Mouse (Mus musculus) left cerebral cortex, postnatal 25 days (tissue): ENCODE measurements around the gene Zp2. TPM values are rescaled to one million over a fixed set of nuclear protein-coding genes. Genes with fewer than 3 reads are reported as not detected.

Source experiments
- DNase-seq, 2 experiments: peaks; one replicate each; pipeline ENCODE4 v3.0.0; 2022; ENCODE audit warnings: low spot score in 2 of 2, mixed read lengths in 1 of 2
- intact Hi-C: fragments of 180-260 bp; cut with DNase I; formaldehyde crosslinking; loops from one replicate; pipeline ENCODE4 v1.15.1; 2025
- total RNA-seq, 2 experiments: library from RNA; stranded (reverse); gene quantifications; 2 replicates each; pipeline ENCODE4 v1.2.3; 2021

Gene Zp2
- total RNA-seq, 2 experiments from 2014 or later, result not detected

- intact Hi-C loops, result no loop called here
- DNase-seq, result no peak
These were observed 5.8 kb upstream of the Zp2 start for GRCm38 (mm10) chr7:120150898-120151297.

- intact Hi-C loops, result no loop called here
- no peak for DNase-seq
These were observed 5.2 kb upstream of the Zp2 start for GRCm38 (mm10) chr7:120150257-120150656.

DNA sequence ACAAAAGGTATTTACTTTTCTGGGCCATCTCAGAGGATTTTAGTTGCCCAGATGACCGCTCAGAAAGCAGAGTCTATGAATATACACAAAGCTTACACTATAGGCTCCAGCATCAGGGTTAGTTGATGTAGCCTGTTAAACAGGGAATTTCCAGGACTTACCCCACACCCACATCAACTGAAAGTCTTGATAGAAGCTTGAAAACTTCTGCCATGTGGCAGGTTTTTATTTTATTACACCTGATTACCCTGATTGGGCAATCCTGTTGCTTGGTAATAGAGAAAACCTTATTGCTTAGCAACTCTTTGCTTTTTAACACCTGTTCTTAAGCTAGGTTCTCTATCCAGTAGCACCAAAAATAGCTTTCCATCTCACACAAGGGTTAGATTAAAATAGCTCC lies 2.3 kb downstream of the Zp2 start:
- DNase-seq, result no peak
- intact Hi-C loops, result no loop called here

- DNase-seq, result peak; percentile 52 to 67
- intact Hi-C loops, result loop anchor here (10.0 kb wide), 1 partner anchor 506 kb away; the partner anchor contains the start of gene Uqcrc2
These were observed 16.1 kb downstream of the Zp2 start for GRCm38 (mm10) chr7:120128951-120129350.

DNA sequence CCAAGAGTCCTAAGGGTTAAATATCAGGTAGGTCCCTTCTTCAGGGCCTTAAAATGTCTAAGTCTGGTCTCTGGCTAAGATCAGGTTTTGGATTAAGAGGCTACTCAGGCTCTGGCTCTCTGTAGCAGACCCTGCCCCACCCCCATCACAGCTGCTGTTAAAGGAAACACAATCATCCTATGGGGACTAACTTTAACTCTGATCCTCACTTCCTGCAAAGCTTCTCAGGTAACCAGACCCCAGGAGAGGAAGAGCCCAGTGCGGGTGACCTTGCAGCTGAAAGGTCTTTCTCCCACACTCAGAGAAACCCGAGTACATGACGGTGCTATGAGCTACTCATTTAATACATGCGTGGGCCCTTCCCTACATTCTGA lies 17.4 kb downstream of the Zp2 start:
- DNase-seq, result no peak
- intact Hi-C loops, result loop anchor here (10.0 kb wide), 1 partner anchor 507 kb away; the partner anchor contains the start of gene Uqcrc2

DNA sequence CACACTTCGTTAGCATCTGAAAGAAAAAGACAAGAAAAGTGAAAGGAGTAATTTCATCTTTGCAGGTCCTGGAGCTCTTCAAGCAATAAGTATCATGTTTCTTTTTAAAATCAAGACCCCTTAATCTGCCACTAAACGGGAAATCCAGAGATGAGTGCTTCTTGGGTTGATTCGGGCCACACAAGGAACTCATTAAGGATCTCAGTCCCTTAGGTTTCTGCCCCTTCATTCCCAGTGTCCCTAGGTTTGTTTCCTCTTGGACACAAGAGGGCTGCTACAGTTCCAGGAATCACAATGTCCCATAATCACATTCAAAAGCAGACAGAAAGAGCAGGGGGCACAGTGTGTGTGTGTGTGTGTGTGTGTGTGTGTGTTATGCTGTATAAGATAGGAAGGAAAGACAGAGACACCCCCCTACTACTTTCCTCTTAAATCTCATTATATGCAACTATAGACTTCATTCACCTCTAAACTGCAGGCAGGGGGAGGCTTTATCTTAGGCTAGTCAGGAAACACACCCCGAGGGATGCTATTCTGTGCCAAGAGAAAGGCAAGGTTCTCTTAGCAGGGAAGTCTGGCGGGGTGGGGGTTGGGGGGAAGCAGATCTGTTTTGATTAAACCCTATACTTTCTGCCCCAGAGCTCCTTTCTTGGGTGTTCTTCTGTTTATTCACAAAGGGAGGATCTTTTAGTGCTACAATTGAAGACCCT lies 18.0 kb downstream of the Zp2 start:
- no peak for DNase-seq
- intact Hi-C loops, result loop anchor here (10.0 kb wide), 1 partner anchor 508 kb away; the partner anchor contains the start of gene Uqcrc2

DNA sequence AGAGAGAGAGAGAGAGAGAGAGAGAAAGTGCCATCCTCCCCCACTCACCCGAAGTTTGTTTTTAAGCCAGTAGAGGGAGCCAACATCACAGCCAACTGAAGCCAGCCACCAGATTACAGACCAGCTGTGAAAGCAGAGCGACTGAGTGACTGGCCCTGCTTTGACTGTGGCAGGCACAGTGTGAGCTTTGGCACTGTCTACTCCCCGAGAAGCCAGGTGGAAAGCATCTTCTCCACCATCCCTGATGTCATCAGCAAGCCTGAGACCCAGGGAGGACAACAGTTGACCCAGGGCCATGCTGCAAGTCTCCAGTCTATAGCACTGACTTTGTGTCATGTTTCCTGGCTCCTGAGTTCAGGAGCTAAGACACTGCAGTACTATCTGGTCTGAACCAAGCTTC lies 20.2 kb downstream of the Zp2 start:
- intact Hi-C loops, result loop anchor here (1.0 to 10.0 kb wide), 3 partner anchors 79 to 510 kb away; partner anchors contain the start of genes Abca15 and Uqcrc2
- peak; percentile 78 to 83 for DNase-seq

- no peak for DNase-seq
- intact Hi-C loops, result loop anchor here (1.0 to 10.0 kb wide), 3 partner anchors 81 to 511 kb away; partner anchors contain the start of genes Abca15 and Uqcrc2
These were observed 21.3 kb downstream of the Zp2 start for GRCm38 (mm10) chr7:120123776-120124175.

GRCm38 (mm10) chr7:120117529-120117928 lies 27.6 kb downstream of the Zp2 start:
- intact Hi-C loops, result no loop called here
- no peak for DNase-seq

DNA sequence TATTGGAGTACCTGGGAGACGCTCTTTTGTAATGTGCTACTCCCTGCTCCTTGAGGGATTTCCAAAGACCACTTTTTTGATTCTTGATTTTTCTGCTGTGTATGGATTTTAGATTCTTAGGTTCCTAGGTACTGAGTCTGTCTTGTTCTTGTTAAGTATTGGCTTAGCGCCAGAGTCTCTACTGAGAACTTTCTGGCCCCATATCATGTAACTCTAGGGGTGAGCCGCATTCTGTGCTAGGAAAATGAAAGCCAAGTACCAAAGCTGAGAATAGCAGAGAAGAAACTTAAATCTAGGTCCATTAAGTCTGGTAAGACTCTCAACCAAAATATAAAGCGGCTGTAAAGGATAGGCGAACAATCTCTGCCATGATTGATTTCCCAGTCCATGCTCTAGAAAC lies 28.1 kb downstream of the Zp2 start:
- intact Hi-C loops, result no loop called here
- DNase-seq, result no peak

DNA sequence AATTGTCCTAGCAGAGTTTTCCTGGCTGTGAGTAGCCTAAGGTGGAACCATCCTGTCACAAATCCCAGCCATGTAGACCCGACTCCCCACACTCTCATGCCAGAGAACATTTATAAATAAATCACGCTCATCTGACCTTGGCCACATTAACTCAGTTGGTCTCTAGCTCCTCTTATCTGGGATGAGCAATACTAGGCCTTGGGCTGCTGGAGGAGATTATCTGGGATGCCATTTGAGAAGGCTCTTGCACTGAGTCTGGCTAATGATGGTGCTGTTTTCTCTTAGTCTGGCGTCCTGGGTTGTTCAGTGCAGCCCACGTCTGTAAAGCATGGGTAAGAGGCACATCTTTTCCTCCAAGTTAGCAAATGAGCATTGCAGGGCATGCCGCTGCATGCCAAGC lies 35.4 kb downstream of the Zp2 start:
- intact Hi-C loops, result loop anchor here (5.0 kb wide), 1 partner anchor 93 kb away; the partner anchor contains the start of genes Abca14 and Crym
- no peak for DNase-seq

DNA sequence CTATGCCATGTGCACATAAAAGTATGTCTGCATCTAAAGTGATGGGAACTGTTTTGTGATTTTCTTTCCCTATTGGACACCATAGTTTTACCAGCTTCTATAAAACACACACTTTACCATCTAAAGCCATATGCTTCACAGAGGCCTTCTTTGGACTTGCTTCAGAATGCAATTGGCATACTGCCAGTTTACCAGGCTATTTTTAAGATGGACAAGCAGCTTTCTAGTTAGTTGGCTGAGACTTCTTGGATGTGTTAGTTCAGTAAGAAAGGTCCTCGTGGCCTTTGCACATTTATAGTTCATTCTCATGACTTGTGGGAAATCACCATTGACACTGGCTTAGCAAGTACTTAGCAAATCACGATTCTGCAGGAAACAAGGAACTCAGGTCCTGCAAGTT lies 38.7 kb downstream of the Zp2 start:
- intact Hi-C loops, result loop anchor here (5.0 kb wide), 1 partner anchor 96 kb away; the partner anchor contains the start of genes Abca14 and Crym
- DNase-seq, result peak in 1 of 2 experiments; percentile 64

GRCm38 (mm10) chr7:120104975-120105374 lies 40.1 kb downstream of the Zp2 start:
- intact Hi-C loops, result loop anchor here (2.0 to 5.0 kb wide), 3 partner anchors 97 to 256 kb away; partner anchors contain the start of genes Abca14, Crym, Dcun1d3 and Lyrm1
- peak in 1 of 2 experiments; percentile 36 for DNase-seq

DNA sequence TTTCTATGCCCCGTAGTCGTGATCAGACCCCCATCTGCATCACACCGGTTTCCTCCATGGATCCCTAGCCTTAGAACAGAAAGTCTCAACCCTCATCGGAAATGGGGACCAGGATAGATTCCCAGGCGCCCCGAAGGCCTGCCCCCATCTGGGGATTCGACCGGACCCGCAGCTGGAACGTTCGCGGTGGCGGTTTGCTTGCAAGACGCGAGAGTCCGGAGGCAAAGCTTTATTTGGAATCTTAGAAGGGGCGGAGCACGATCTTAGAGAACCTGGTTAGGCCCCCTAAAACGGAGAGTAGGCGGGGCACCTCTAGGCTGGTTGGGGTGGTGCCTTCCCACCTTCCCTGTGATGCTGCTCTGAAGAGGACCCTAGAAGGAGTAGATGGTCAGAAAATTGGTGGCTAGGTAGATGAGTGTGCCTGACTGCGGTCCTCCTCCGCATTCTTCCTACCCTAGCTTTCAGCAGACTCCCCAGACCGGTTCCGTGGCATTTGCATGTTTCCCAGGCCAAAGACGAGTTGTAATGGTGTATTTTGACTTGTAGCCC lies 42.0 kb downstream of the Zp2 start:
- intact Hi-C loops, result loop anchor here (5.0 kb wide), 1 partner anchor 206 kb away; the partner anchor contains the start of genes Dcun1d3 and Lyrm1
- DNase-seq, result no peak

DNA sequence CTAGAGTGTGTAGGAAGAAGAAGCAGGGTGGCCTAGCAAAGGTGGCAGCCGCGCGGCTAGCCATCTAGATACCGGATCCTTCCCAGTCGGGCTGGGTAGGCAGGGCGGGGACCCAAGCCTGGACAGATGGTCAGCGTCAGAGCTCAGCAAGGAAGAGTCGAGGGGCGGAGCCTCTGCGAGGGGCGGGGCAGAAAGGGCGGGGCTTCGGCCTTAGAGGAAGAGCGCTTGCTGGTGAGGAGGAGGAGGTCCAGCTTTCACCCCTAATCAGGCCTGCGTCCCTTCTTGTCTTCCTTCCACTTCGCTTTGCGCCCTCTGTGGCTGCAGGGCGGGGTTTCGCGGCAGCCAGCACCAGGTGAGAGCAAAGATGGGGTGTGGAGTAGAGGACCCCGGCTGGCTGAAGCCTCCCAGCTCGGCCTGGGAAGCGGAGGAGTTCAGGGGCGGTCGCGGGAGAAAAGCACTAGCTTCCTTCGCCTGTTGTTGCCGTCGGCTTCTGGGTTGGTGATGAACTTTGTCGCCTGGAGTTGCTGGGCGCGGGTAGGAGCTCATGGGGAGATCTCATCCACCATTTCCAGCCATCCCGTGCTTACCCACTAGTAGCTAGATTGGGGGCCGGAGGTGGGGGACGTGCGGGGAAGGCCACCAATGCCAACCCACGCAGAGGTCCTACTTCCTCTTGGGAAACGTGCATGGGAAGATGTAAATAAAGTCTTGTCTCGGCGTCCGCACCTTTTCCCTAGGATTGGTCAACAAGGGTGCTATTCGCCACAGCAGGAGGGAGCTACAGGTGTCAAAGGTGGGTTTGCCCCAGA lies 42.7 kb downstream of the Zp2 start, which contains the start of gene Tmem159:
TSS of gene Tmem159 (plus strand) at position 190 of the 809 bp plus-strand sequence.
- intact Hi-C loops, result loop anchor here (5.0 kb wide), 1 partner anchor 205 kb away; the partner anchor contains the start of genes Dcun1d3 and Lyrm1
- DNase-seq, result peak; percentile 54 to 76

DNA sequence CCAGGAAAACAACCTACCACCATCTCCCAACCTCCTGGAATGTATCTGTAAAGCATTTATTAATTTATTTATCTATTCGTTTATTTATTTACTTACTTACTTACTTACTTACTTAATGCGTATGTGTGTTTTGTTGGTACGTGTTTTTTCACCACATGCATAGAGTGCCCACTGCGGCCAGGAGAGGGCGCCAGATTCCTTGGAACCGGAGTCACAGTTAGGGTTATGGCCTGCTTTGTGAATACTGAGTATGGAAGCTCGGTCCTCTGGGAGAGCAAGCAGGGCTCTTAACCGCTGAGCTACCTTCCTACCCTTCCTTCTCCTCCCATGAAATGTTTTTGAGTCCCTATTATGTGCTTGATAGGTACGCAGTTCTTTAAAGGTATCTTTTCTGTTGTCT lies 46.7 kb downstream of the Zp2 start:
- peak; percentile 39 to 51 for DNase-seq
- intact Hi-C loops, result loop anchor here (5.0 kb wide), 1 partner anchor 229 kb away; the partner anchor contains the start of gene Abca15

DNA sequence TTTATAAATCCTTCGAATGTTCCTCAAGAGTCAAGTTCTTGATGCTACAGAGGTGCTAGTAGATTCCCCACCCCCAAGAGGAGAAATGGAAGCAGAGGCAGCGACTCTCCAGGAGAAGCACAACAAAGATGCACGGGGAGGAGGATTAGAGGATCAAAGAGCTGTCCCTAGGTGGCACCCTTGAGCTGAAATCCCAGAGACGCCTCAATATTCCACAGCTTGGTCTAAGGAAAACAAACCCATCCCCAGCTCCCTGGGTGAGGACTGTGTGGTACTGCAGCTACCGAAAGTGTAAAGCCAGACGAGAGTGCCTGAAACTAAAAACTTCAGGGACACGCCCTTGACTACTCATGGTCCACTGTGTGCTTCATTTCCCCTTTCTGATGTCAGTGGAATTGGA lies 47.2 kb downstream of the Zp2 start:
- peak; percentile 58 to 77 for DNase-seq
- intact Hi-C loops, result loop anchor here (5.0 kb wide), 1 partner anchor 229 kb away; the partner anchor contains the start of gene Abca15

DNA sequence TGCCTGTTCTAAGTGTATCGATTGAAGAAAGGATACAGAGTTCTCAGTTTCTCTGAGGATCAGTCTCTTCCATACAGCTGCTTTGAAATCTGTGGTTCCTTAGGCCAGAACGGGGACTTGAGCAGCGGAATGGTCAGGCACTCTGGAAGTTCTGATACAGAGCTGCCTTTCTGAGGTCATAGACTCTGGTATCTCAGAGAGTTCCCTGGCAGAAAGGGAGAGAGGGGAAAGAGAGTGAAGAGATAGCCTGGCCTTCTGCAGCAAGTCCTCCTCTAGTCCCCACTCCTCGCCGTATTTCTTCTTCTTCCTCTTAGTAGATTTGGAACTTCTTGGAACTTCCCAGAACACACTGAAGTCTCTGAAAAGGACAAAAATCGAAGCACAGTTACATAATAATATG lies 49.9 kb downstream of the Zp2 start, which contains the start of gene Dnah3:
TSS of gene Dnah3 (minus strand) at position 101 of the 400 bp plus-strand sequence.
- intact Hi-C loops, result loop anchor here (5.0 kb wide), 1 partner anchor 232 kb away; the partner anchor contains the start of gene Abca15
- DNase-seq, result no peak

GRCm38 (mm10) chr7:120094216-120094615 lies 50.9 kb downstream of the Zp2 start:
- intact Hi-C loops, result no loop called here
- DNase-seq, result peak in 1 of 2 experiments; percentile 70
